Mouse (Mus musculus) kidney, adult 8-10 months (tissue): ENCODE data around the gene Prkaa1.
"Not testable (repeated sequence)": the region's sequence is repeated elsewhere in the genome, so short reads cannot be mapped to it uniquely, and the experiment has no call there.

Experiments
- DNase-seq, 2 experiments: peaks; one replicate each; pipeline ENCODE4 v3.0.0; 2022

Prkaa1 gene

GRCm38 (mm10) chr15:5130887-5131668, 12.6 kb upstream of the Prkaa1 start:
- DNase-seq = not testable (repeated sequence)

DNA sequence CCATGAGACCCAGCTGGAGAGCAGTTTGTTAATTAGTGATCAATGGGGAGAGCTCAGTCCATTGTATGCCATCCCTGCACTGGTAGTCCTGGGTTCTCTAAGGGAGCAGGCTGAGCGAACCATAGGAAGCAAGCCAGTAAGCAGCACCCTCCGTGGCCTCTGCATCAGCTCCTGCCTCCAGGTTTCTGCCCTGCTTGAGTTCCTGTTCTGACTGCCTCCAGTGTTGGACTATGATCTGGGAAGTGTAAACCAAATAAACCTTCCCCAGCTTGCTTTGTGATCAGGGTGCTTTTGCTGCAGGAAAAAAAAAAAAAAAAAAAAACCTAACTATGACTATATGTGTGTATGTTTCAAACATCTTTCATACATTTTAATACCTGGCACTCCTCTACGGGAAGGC, 10.4 kb upstream of the Prkaa1 start:
- no peak for DNase-seq

- no peak for DNase-seq
These were observed 9.5 kb upstream of the Prkaa1 start for GRCm38 (mm10) chr15:5134179-5134578.

- DNase-seq = no peak
These were observed 8.6 kb upstream of the Prkaa1 start for GRCm38 (mm10) chr15:5134945-5135483.

DNA sequence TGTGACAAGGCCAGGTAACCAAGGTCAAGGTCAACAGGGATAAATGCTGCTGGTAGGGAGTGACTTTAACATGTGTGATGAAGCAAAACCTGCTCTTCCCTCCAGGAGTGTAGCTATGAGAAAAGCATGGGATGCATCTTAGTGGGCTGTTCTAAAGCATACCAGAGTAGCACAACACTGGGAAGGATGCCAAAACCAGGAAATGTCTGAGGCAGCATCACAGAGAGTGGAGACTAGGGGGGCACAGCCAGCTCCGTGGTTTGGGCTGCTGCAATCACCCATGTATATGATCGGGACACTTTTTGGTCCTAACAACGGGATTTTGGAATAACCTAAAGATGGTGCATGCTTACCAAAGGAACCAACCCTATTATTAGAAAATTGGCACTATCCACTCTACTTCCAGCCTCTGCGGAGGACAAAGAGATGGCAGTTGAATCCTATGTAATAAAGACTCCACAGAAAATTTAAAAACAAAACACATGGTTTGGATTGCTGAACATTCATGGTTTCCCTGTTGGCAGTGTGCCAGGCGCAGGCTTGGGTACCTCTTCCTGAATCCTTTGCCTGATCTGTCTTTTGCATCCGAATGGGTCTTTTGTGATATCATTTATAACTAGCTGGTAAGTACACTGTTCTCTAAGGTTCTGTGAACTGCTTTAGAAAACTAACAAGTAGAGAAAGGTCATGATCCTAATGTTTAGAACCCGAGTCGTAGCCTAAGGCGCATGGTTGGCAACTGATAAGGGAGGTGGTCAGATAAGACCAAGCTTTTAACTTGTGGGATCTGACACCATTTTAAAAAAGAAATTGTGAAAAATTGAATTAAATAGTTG, 5.4 kb upstream of the Prkaa1 start:
- no peak for DNase-seq

DNA sequence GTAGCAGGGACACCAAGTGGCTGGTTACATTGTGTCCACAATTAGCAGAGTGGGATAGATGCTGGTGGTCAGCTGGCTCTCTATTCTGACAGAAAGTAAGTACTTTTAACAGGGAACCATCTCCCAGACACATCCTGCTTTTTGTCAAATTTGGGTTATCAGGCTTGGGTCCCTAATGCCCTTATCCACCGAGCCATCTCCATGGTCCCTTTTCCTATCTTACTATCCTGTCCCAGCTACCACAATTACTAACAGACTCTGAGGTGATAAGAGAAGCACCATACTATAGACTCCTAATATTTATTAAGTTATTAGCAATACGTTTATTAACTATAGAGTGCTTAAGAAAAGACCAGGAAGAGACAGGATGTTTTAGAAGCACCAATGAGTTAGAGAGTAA, 4.3 kb upstream of the Prkaa1 start:
- DNase-seq = no peak

GRCm38 (mm10) chr15:5139863-5140262, 3.8 kb upstream of the Prkaa1 start:
- DNase-seq = no peak

DNA sequence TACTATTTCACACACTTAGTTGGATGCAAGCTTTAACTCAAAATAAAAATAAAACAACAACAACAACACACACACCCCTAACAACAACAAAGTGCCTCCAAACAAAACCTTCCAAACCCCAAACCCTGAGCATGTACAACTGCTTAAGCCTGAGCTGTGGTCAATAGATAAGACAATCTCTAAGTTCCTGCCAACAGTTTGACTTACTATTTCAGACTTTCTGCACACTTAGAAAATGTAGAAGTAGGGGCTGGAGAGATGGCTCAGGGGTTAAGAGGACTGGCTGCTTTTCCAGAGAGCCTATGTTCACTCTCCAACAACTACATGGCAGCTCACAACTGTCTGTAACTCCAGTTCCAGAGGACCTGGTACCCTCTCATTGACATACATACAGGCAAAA, 3.3 kb upstream of the Prkaa1 start:
- DNase-seq = no peak

- DNase-seq = no peak
These were observed 1.6 kb upstream of the Prkaa1 start for GRCm38 (mm10) chr15:5142047-5142446.

- no peak for DNase-seq
These were observed 947 bp upstream of the Prkaa1 start for GRCm38 (mm10) chr15:5142714-5143113.

DNA sequence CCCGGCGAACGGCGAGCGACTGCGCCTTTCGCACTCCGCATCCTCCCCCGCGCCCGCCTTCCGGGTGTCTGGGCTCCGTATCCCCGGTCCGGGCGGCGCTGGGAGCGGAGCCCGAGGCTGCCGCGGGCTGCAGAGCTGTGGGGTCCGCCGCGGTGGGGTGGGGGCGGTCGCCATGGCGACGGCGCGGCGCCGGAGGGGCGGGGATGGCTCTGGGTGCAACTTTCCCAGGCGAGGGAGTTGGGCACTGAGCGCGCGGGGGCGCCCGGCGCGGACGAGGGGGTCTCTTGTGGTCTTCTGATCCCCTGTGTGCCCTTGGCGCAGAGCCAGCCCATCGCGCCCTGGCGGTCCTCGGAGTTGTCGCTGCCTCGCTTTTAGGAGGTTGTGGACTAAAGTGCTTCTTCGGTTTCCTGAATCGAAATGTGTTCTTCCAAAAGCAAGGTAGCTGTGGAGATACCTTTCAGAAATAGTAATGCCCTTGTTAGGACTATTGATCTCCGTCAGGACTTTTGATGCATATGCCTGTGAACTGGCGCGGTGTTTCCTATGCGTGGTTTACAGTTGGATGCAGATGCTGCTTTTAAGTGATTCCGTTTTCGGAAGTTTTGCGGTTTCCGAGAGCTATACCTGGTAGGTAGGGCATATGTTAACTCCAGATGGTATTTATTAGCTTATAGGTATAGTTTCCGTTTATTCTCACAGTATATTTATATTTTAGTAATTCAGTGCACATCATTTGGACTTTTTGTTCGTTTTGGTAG, 539 bp downstream of the Prkaa1 start:
- DNase-seq = peak; percentile 30 to 50

GRCm38 (mm10) chr15:5145196-5145945, 1.7 kb downstream of the Prkaa1 start:
- DNase-seq = no peak

GRCm38 (mm10) chr15:5149187-5149586, 5.5 kb downstream of the Prkaa1 start:
- no peak for DNase-seq

- no peak for DNase-seq
These were observed 8.5 kb downstream of the Prkaa1 start for GRCm38 (mm10) chr15:5152171-5152570.

- peak; percentile 15 to 21 for DNase-seq
These were observed 11.0 kb downstream of the Prkaa1 start for GRCm38 (mm10) chr15:5154621-5155020.

- DNase-seq = no peak
These were observed 11.4 kb downstream of the Prkaa1 start for GRCm38 (mm10) chr15:5155093-5155492.

- DNase-seq = no peak
These were observed 12.7 kb downstream of the Prkaa1 start for GRCm38 (mm10) chr15:5156355-5156754.

GRCm38 (mm10) chr15:5157386-5157785, 13.7 kb downstream of the Prkaa1 start:
- no peak for DNase-seq

DNA sequence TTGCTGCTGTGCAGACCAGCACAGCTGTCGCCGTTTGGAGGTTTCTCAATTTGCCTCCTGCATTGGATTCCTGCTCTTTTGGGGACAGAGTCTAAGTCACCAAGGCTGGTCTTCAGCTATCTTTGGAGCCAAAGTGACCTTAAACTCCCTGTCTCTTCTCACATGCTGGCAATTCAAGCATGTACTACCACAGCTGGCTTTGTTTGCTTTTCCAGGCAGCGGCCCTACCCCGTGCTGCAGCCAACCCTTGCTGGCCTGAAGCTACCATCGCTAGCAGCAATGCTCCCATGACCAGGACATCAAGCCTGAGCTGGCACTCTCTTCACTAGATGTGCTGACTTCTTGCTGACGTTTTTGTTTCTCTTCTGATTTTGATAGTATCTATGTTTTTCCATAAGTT, 15.2 kb downstream of the Prkaa1 start:
- DNase-seq = no peak

- no peak for DNase-seq
These were observed 21.6 kb downstream of the Prkaa1 start for GRCm38 (mm10) chr15:5165121-5165773.

DNA sequence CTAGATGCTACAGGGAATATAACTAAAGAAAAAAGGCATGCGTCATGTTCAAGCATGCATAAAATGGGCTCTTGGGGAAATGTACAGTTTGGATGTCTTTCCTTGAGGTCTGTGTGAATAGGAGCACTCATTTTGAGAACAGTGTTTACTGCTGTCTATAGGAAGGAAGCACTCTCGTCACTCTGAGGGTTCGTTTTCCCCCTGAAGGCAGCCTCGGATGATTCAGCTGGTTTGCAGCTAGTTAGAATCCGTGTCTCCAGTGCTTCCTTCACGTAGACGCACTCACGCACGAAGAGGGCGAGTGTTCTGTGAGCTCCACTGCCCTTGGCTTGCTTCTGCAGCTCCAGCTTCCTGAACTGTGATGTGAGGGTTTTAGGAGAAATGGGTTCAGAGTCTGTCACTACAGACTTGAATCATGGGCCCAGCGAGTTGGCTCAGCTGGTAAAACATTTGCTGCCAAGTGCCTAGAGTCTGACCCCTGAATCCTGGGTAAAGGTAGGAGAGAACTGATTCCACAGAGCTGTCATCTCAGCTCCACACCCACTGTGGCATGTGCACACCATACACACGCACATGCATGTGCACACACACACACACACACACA, 29.7 kb downstream of the Prkaa1 start:
- peak; percentile 40 to 55 for DNase-seq
